Mouse (Mus musculus): ENCODE measurements at regions not wholly inside any gene's neighbourhood (a gene's known extent, or its start where the extent isn't known, plus 50 kb on each side); places are given as distances from the start of the nearest gene placed in this dataset.
"Not testable (repeated sequence)": the region's sequence is repeated elsewhere in the genome, so short reads cannot be mapped to it uniquely, and the experiment has no call there.

DNA sequence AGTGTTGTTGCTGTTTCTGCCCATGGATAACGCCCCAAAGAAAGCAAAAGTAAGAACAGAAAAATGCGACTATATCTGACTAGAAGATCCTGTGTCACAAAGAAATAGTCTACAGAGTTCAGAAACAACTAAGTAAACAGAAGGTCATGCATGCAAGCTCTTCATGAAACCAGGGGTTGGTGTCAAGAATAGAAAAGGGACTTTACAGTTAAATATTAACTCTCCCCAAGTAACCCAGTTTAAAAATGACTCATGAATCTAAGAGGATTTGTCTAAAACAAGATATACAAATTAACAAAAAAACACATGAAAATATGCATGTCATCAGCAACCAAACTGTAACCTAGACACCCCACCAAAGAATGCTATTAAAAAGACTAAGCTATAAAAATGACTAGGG, 381.4 kb upstream of the Ptger4 start:
- no peak for DNase-seq (ENCODE audit: low read depth)

DNA sequence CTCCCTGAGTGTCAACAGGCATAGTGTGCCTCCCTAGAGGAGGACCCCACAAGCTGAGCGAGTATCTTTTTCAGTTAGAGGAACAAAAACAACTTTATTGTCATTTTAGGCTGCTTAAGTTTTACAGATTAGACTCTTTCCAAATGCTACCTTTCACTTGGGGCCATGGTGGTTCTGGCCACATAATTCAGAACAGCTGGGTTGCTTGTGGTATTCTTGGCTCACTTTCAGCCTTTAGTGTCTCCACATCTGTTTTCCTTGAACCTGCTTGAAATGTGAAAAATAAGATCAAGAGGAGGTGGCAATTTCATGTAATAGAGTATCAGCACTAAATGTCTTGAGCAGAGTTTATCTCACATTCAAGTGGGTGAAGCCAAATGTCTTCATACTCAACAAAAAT, 402.7 kb upstream of the Ptger4 start:
- no peak for DNase-seq (ENCODE audit: low read depth)

DNA sequence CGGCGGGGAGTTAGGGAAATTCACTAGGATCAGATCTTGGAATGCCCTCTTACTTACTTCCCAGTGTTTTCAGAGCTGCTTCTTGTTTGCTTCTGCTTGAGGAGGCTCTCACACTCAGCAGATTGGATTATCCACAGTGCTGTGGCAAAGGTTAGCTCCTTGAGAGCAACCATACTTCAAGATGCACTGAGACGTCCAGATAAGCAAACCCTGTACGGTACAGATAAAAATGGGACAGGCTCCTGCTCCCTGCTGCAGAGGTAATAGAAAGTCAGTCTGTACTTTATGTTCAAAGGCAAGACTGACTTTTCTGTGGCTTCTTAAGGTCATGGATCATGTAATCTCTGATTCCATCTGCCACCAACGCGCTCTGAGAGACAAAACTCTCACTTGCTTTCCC, 414.8 kb upstream of the Ptger4 start:
- DNase-seq (ENCODE audit: low read depth): no peak

DNA sequence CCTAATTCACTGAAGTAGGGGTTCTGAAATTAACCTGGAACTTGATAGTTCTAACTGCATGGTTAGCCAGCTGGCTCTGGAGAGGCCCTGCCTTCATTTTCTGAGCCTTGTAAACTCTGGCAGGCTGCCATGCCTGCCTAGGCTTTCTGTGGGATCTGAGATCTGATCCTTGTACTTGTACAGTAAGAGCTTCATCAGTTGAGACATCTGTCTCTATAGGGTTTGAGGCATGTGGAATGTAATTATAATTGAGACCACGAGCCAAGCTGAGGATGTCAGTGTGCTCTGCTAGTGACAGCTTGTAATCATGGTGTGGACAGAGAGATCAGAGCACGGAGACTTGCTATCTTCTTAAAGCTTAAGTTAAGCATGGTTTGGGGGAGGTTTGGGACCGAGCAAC, 416.8 kb upstream of the Ptger4 start:
- DNase-seq (ENCODE audit: low read depth): no peak

DNA sequence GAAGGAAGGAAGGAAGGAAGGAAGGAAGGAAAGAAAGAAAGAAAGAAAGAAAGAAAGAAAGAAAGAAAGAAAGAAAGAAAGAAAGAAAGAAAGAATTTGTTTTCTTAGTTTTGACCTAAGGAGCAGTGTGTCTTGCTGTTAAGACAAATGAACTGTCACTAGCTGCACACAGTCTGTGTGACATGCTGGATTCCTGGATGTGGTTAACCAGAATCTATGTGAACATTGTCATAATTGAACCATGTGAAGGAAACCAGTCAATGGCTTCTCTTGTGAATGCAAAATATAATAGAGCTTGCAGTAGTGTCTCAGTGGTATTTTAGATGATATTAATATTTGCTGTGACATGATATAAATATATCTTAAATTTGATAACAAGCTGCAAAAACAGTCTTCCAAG, 427.8 kb upstream of the Ptger4 start:
- DNase-seq (ENCODE audit: low read depth): peak; percentile 14

DNA sequence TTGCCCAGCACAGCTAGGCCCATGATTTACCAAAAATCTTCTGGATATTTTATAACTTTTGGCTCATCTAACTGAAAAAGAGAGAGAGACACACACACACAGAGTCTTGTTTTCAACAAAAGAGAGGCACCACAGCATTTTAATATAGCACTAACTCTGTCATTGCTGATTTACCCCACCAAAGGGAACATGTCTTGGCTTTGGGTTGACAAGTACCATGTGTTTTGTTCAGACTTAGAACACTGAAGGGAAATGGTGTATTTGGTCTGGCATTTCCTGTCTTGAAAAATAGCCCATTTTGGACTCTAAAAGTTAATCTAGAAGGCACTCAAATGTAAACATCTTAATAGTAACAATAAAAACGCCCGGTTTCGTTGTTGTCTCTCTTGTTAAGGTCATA, 432.7 kb upstream of the Ptger4 start:
- no peak for DNase-seq (ENCODE audit: low read depth)

DNA sequence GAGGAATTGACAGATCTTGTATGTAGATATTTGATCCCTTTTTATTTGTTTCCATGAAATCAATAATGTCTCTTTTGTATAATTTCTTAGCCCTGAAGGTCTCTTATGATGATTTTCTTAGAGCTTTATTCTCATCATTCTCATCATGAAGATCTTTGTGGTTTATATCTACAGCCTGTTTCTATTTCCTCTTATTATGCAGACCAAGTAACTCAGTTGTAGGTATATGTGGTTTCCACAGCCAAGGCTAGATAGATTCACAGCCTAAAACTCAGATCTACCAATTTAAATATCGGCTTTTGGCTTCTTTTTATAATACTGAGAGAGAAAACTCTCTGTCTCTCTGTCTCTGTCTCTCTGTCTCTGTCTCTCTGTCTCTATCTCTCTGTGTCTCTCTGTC, 449.8 kb upstream of the Ptger4 start:
- DNase-seq (ENCODE audit: low read depth): no peak

DNA sequence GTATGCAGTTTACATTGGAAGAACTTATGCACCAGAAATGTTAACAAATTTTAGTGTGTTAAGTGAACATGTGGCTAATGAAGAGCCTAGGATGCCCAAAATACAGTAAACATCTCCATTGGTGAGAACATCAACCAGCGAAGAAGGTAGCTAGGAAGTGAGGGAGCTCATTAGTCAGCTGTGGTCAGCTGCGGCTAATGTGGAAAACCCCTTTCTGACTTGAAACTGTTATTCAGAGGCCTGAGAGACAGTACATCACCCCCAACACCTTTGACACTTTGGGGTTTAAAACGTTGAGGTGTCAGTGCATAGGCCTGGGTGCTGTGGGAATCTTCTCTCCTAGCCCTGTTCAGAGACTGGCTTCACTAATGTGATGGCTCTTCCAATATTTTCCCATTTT, 451.0 kb upstream of the Ptger4 start:
- no peak for DNase-seq (ENCODE audit: low read depth)

DNA sequence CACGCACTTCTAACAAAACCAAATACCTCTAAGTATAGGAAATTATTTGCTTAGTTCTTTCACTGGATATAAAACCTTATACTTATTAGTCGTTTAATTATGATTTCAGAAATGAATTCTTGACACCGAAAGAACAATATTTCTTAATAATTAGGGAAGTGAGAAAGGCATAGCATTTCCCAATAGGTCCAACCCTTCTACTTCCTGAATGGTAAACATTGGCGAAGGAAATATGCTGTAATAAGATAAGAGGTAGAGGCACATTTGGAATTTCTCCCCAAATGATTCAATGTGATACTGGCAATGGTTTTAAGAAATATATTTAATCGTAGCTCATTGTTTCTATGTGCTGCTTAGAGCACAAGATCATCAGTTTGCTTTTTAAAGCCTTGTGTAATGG, 464.5 kb upstream of the Ptger4 start:
- peak; percentile 18 for DNase-seq (ENCODE audit: low read depth)

DNA sequence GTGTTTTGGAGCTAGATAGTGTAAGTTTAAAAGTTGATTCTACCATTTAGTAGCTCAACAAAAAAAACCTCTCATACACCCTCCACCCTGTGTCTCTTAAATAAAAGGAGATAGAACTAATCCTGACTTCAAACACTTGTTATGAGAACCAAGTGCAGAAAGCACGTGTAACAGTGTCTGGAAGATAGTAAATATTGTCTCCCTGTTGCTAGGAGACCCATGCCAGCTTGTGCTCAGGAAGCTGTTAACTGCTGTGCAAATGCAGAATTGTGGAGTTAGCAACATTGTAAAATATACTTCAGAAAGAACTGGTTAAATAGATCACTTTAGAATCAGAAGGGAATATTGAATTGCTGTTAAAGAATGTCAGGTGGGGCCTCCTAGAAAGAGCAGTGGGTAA, 496.7 kb upstream of the Ptger4 start:
- DNase-seq (ENCODE audit: low read depth): no peak

DNA sequence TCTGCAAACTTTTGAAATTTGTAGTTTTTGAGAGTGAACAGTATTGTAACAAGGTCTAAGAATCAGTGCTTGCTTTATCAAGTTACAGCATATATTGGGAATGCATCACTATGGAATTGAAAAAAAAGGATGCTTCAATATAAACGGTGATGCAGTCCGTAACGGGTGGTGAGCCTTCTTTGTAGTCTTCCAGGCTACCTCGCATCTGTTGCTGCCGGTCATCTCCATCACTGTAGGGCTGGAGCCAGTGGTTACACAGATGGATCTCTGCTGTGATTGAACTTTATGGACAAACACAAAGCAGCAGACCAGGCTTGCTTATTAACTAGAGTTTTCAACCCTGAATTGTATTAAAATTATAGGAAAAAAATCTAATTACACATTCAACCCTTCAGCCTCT, 499.9 kb upstream of the Ptger4 start:
- no peak for DNase-seq (ENCODE audit: low read depth)

DNA sequence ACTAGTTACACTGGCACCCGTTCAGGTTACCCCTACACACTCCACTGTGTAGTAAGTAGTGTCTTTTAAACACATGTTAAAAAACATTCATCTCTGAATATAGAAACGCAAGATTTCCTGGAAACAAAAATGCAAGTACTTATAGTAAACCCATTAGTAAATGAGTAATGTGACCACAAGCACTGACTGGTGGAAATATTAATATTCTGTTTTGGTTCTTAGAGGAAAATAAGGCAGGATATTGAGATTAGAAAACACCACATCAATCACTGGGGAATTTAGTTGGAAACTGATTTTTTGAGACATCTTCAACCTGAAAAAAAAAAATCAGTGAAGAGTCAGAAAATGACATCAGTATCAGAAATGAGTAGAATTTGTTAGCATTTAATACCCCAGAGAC, 514.7 kb upstream of the Ptger4 start:
- DNase-seq (ENCODE audit: low read depth): no peak

DNA sequence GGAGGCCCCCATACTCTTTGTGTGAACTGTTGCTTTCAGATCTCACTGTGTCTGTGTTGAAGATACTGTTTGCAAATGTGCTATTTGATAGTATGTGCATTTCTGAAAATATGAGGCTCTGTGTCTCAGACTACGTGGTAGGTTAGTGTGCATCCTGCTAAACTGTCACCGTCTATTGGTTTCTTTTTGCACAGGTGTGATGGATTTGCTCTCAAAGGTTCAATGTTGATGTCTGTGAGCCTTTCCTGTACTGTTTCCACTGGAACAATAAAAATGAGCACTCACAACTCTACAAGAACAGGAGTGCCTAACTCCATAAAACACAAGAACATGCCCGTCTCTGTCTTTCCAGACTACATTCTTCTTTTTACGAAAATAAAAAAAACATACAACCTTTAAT, 518.2 kb upstream of the Ptger4 start:
- no peak for DNase-seq (ENCODE audit: low read depth)

DNA sequence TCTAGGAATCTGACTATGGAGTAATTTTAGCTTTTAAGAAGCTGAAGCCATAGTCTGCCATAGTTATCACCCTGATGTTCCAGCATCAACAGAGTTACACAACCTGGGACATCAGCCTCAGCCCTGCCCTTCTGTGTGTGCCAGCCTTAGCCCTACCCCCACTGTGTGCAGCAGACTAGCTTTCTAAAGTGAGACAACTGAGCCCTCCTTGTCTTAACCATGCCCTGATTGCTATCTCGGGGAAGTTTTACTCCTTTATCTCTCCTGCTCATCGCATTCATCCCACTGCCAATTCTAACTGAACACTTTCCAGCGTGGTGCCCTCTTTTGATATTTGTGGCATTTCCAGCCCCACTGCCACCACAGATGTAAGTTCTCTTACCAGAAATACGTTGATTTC, 522.5 kb upstream of the Dab2 start:
- no peak for DNase-seq (ENCODE audit: low read depth)

DNA sequence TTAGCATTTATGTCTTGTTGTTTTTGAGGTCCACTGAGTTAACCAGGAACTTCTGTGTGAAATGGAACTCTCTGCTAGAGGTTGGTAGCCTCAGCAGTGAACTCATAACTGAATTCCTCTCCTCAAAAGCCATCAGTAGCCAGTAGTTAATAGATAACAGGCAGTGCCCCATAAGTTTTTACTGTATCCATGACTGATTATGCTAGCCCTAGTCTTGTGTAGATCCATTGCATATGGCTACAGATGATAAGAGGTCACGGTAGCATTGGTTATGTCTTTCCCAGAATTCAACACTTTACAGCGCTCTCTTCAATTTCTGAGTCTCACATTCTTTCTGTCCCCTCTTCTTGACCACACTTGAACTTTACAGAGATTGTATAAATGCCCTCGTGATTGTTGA, 499.7 kb upstream of the Dab2 start:
- DNase-seq (ENCODE audit: low read depth): no peak

DNA sequence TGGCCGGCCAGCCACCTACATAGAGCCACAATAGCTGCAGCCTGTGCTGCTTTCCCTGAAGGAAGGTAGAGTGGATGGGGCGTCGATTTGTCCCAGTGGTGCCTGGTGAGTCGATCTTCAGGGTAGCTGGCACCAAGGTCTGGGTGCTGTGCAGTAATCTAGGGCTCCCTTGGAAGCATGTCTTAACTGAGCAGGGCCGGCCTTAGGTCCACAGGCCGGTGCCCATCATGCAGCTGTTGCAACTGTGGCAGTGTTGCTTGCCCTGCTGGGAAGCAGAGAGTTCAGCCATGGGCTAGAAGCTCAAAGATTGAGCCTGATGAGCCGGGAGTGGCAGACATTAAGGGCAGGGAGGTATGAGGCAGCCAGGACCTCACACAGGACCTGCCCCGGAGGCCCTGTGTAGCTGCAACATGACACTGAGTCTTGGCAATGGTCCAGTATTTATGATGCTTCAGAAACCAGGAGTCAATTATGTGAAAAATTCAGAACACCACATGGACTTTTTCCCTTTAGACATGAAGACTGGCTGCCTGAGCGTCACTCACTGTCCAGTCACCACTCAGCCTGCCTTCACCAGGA, 488.3 kb upstream of the Dab2 start:
- DNase-seq (ENCODE audit: low read depth): no peak

DNA sequence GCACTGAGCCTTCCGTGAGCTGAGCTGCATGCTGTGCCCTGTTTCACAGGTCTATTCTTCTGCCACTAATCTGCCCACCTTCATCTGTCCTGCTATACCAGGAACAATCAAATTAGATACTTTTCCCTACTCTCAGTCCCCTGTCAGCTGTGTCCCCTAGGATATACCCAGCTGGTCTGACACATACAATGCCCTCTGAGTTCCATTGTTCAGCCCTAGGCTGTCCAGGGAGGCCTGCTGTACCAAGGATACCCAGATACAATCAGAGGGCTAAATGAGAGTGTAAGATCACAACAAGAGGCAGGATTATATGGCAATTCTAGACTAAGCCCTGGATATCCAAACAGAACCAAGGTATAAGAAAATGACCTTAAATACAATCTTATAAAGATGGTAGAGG, 487.6 kb upstream of the Dab2 start:
- no peak for DNase-seq (ENCODE audit: low read depth)

DNA sequence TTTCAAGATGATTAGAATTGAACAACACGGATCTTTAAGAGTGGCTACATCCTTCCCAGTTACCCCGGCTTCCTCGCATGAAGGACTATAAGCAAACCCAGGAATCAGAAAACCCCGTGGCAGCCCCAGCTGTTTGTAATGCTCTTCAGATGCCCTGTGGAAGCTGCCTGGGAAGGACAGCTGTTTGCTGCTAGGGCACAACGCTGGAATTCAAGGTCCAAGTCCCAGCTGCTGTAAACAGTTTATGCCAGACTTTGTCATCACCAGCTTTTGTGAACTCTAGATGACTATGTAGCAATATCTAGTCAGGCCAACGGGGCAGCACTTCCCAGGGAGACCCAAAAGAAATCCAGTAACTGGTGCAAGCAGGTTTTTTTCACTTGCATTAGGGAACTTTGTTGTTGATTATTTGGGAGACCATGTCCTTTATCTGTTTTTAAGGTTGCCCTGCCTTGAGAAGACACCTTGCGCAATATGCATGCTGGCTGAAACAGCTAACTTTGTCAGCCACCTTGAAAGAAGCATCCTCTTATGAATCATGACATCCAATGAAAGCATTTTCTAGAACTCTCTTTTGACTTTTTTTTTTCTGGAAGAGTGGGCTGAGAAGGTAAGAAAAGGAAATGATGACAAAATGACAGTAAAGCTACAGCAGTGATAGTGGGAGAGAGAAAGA, 481.5 kb upstream of the Dab2 start:
- no peak for DNase-seq (ENCODE audit: low read depth)

DNA sequence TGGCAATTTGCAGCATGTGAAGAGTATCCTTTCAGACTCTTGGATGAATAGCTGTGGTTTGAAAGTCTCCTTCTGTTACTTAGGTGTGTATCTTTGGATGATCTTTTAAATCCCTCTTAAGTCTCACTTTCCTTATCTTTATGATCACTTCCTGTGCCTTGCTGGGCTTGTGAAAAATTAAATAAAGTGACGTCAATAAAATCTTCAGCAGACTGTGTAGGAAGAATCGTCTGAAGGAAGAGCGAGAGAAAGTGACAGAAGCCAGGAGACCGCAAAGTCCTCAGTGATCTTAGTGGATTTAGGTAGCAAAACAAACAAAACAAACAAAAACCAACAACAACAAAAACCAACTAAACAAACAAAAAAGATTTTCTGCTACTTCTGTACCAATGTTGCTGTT, 459.6 kb upstream of the Dab2 start:
- DNase-seq (ENCODE audit: low read depth): no peak

DNA sequence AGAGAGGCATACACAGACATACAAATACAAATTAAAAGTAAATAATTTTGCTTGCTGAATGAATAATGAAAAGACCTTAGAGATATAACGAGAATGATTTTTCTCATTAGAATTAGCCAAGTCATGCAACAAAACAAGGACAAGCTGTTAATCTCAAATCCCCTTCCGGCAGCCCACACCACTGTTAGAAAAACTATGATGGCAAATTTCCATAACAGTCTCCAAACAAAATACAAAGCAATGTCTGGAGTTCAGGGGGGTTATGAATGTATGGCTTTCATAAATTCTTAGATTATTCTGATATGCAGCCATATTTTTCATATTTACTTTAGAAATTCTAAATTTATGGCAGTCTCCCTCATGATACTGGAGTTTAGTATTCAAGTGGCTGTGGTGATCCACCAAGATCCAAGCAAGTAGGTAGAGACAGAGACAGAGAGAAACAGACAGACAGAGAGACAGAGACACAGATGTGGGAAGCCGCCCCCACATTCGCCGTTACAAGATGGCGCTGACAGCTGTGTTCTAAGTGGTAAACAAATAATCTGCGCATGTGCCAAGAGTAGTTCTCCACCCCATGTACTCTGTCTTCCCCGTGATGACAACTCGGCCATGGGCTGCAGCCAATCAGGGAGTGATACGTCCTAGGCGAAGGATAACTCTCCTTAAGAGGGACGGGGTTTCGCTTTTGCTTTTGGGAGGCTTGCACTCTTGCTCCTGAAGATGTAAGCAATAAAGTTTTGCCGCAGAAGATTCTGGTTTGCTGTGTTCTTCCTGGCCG, 458.0 kb upstream of the Dab2 start:
- DNase-seq (ENCODE audit: low read depth): not testable (repeated sequence)

DNA sequence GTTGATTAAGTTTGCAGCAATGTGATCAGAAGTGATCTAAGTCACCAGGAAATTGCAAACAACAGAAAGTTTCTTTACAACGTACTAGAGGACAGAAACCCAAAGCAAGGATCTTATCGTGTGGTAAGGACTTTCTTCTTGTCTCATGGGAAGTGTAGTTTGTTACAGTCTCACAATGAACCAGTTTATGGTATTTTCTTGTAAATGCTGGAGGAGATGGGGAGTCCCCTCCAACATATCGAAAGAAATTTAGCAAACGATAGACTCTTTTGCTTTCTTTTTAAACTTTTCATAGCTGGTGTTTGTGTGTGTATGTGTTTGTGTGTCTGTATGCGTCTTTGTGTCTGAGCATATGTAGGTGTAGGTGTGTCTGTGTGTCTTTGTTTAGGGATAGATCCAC, 453.0 kb upstream of the Dab2 start:
- DNase-seq (ENCODE audit: low read depth): no peak

DNA sequence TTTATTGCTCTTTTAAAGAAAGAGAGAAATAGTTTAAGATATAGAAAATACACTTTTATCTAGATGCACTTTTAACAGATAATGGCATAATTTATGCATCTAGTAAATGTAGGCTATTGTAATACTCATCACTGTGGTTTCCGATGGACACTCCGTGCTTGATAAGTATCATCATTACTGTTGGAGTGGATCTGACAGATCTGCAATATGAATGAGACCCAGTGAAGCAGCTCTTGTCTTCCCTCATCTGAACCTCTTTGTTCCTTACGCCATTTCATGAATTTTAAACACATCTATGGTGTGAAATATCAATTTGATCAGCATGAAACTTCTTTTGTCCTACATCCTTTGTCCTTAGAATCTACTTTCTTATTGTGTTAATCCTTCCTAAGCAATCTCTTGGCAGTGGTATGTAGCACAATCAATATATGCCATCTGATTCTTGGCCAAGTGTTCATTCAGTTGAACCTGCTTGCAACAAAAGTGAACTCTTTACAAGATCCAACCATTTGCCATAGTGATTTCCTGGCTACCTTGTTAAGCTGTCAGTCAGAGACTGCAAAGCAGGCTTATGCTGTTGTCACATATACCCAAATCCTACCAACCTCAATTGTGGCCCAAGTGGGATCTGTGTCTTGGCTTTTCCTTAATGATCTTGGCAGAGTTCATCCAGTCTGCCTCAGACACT, 452.0 kb upstream of the Dab2 start:
- DNase-seq (ENCODE audit: low read depth): no peak

DNA sequence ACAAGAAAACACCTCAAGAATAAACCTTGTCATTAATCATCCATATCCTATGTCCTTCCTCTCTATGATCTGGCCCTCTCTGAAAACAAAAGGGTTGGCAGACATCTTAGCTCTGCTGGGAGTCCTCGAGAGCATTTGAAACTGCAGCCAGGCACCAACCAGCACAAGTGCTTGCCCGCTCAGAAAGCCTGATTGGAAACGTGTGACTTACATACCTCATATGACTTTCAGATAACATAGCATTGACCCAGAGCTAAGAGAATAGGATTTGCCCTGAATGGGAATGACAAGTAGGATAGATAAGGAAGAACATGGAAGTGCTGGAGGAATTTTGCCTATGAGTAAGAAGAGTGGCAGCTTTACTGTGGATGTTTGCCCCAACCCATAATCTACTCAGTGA, 447.1 kb upstream of the Dab2 start:
- DNase-seq (ENCODE audit: low read depth): no peak

Measured in 416B (cell line).